Mouse (Mus musculus): Measurements from ENCODE around the gene Bbip1. TPM values are rescaled to one million over a fixed set of nuclear protein-coding genes. Genes with fewer than 3 reads are reported as not detected.

Bbip1 gene
- polyA plus RNA-seq, 1 experiment from 2014 or later, result 126 TPM

DNA sequence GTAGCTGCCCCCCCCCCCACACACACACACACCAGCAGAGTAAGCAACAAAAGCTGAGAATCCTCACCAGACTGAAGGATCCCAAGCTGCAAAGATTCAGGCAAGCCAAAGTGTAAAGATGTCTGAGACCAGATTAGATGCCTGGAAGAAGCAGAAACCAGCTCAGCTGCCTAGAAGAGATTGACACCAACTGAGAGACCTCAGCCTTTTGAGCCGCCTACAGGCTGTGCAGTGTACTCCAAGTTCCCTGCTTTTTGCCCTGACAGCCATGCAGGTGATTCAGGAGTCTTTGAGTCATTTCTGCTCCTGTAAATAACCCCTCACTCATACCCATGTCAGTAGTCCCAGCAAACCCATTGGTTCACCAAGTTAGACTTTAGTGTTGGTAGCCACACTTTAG, 64.0 kb downstream of the Bbip1 start:
- Histone ChIP-seq H3K4me2 (ENCODE audit: low read depth) (no peak overlapping the region), H3K36me3 (ENCODE audit: control insufficient read depth, insufficient read depth, low read length) (no peaks in the 10 kb centered on the region), H3K4me3 (ENCODE audit: low read depth, low read length) (no peak overlapping the region), H3K9ac (ENCODE audit: low read length) (no peak overlapping the region), H3K4me1 (ENCODE audit: control insufficient read depth, insufficient read depth, low read length) (no peaks in the 10 kb centered on the region), H3K27me3 (ENCODE audit: control insufficient read depth, insufficient read depth, low read length) (no peaks in the 10 kb centered on the region), H3K9me3 (ENCODE audit: control insufficient read depth, low read length) (no peaks in the 10 kb centered on the region), H3K27ac (ENCODE audit: low read depth, low read length) (no peak overlapping the region)
- ATAC-seq (ENCODE audit: insufficient read depth, low FRiP score, low TSS enrichment) (no peak), DNase-seq (ENCODE audit: low spot score) (no peak)
- 68% methylated on average over 1 of the region's 1 CpGs for WGBS

Other genes with a start within 250 kb of the Bbip1 start
- gene Pdcd4, start 52.4 kb downstream of the Bbip1 start, polyA plus RNA-seq (2014; fragmentation: Nextera tagmentation; extraction: Ambion mirVana), result 62.0 and 63.6 TPM in 2 replicates
- gene Shoc2, start 321 bp downstream of the Bbip1 start, polyA plus RNA-seq (2014; fragmentation: Nextera tagmentation; extraction: Ambion mirVana), result 75.9 and 79.4 TPM in 2 replicates
- 1.3 and 1.5 TPM in 2 replicates for gene Adra2a, start 99.5 kb upstream of the Bbip1 start, polyA plus RNA-seq (2014; fragmentation: Nextera tagmentation; extraction: Ambion mirVana)